Mouse (Mus musculus): ENCODE measurements around the gene Eno2. TPM values are rescaled to one million over a fixed set of nuclear protein-coding genes. Genes with fewer than 3 reads are reported as not detected.
A peak's percentile ranks its signal among the peaks of the same experiment; 100 is the strongest.

Eno2 gene
- polyA plus RNA-seq, 1 experiment from 2014 or later = 9.8 TPM

DNA sequence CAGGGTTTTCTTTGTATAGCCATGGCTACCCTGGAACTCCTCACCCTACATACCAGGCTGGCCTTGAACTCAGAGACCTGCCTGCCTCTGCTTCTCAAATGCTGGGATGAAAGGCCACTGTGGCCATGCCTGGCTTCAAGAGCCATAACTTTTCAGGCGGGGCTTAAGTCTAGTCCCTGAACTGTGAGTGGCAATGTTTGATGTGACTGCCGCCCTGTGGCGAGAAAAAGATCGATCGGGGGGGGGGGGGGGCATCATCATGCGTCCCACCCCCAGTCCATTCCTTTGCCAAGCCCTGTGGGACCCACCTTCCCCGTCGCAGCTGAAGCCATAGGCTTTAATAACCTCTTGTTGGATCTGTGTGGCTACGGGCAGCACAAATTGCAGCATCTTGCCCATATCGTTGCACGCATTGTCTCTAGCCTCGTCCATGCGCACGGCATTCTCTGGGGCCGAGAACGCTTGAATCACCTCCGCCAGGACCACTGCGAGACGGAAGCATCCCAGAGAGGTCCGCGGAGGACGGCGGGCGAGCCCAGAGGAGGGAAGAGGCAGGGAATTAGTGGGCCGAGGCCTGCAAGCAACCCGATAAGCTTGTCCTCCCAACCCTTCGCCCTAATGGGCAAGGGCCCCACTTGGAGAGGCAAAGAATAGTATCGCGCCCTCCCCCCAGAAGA, 29.1 kb downstream of the Eno2 start:
- peaks cover 29% of the 10 kb centered on the region for H3K4me1 ChIP-seq (ENCODE audit: control insufficient read depth, insufficient read depth, low read length)
- H3K9ac ChIP-seq (ENCODE audit: low read length) = peak overlapping the region; percentile 90
- H3K4me3 ChIP-seq (replicated peaks; ENCODE audit: low read length) = peak overlapping the region; percentile 68
- peak overlapping the region; percentile 100 for H3K27ac ChIP-seq (ENCODE audit: low read length)
- peak overlapping the region; percentile 88 for H3K4me2 ChIP-seq (ENCODE audit: low read depth, low read length)
- no peaks in the 10 kb centered on the region for H3K9me3 ChIP-seq (replicated peaks; ENCODE audit: control insufficient read depth, low read length)
- H3K36me3 ChIP-seq (ENCODE audit: control insufficient read depth, insufficient read depth, low read length) = peaks cover 8% of the 10 kb centered on the region
- WGBS = 1% methylated on average over 28 of the region's 29 CpGs
- H3K27me3 ChIP-seq (ENCODE audit: control insufficient read depth, insufficient read depth, low read length) = no peaks in the 10 kb centered on the region
- ATAC-seq (ENCODE audit: insufficient read depth, low FRiP score) = peak; percentile 3

- WGBS = 79% methylated on average over 10 of the region's 10 CpGs
- Histone ChIP-seq H3K9me3 (replicated peaks; ENCODE audit: control insufficient read depth, low read length) (no peaks in the 10 kb centered on the region), H3K27ac (ENCODE audit: low read length) (peak overlapping the region; percentile 100), H3K4me2 (ENCODE audit: low read depth, low read length) (peak overlapping the region; percentile 48; the same call in 1 of the 2 replicates), H3K9ac (ENCODE audit: low read length) (peak overlapping the region; percentile 47), H3K4me1 (ENCODE audit: control insufficient read depth, insufficient read depth, low read length) (peaks cover 23% of the 10 kb centered on the region), H3K27me3 (ENCODE audit: control insufficient read depth, insufficient read depth, low read length) (no peaks in the 10 kb centered on the region), H3K36me3 (ENCODE audit: control insufficient read depth, insufficient read depth, low read length) (peaks cover 8% of the 10 kb centered on the region; the same call in 1 of the 2 replicates), H3K4me3 (replicated peaks; ENCODE audit: low read length) (no peak overlapping the region)
- ATAC-seq (ENCODE audit: insufficient read depth, low FRiP score) = no peak
Measured at GRCm38 (mm10) chr6:124739231-124739796, 30.2 kb downstream of the Eno2 start.

DNA sequence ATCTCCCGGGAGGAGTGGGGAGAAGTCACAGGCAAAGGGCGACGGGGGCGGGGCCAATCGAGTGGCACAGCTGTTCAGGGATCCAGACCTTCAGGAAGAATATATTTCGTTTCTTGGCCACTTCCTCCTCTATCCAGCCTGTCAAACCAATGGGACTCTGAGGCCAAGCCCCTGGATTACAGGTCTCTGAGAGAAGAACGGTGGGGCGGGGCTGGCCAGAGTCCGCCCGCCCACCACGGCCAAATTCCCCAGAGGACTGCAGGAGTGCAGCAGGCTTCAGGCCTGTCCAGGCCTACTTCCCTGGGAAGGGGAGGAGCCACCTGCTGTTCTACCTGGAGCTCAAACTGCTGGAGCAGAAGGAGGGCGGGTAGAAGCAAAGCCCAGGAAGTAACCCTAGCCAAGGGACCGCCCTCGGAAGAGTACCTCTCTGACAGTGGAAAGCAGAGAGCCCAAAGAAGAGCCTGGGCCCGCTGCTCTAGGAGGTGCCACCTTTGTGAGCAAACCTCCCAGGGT, 30.9 kb downstream of the Eno2 start, which contains the start of gene Ptpn6:
Ptpn6 (minus strand) TSS at position 204 of the 513 bp plus-strand sequence.
- Histone ChIP-seq H3K27me3 (ENCODE audit: control insufficient read depth, insufficient read depth, low read length) (no peaks in the 10 kb centered on the region), H3K36me3 (ENCODE audit: control insufficient read depth, insufficient read depth, low read length) (peaks cover 5% of the 10 kb centered on the region; the same call in 1 of the 2 replicates), H3K4me3 (replicated peaks; ENCODE audit: low read length) (peak within 1 kb of the TSS; percentile 29), H3K9ac (ENCODE audit: low read length) (peak within 1 kb of the TSS; percentile 47), H3K27ac (ENCODE audit: low read length) (peak within 1 kb of the TSS; percentile 100), H3K4me1 (ENCODE audit: control insufficient read depth, insufficient read depth, low read length) (peaks cover 23% of the 10 kb centered on the region), H3K9me3 (replicated peaks; ENCODE audit: control insufficient read depth, low read length) (no peaks in the 10 kb centered on the region), H3K4me2 (ENCODE audit: low read depth, low read length) (peak within 1 kb of the TSS; percentile 48)
- ATAC-seq (ENCODE audit: insufficient read depth, low FRiP score) = peak; percentile 80
- WGBS = 21% methylated on average over 15 of the region's 15 CpGs

- H3K27ac ChIP-seq (ENCODE audit: low read length) = no peak overlapping the region
- peaks cover 23% of the 10 kb centered on the region for H3K4me1 ChIP-seq (ENCODE audit: control insufficient read depth, insufficient read depth, low read length)
- no peak overlapping the region for H3K4me3 ChIP-seq (replicated peaks; ENCODE audit: low read length)
- WGBS = 86% methylated on average over 11 of the region's 11 CpGs
- no peaks in the 10 kb centered on the region for H3K9me3 ChIP-seq (replicated peaks; ENCODE audit: control insufficient read depth, low read length)
- no peak overlapping the region for H3K4me2 ChIP-seq (ENCODE audit: low read depth, low read length)
- no peak for ATAC-seq (ENCODE audit: insufficient read depth, low FRiP score)
- H3K27me3 ChIP-seq (ENCODE audit: control insufficient read depth, insufficient read depth, low read length) = no peaks in the 10 kb centered on the region
- H3K36me3 ChIP-seq (ENCODE audit: control insufficient read depth, insufficient read depth, low read length) = no peaks in the 10 kb centered on the region
- no peak overlapping the region for H3K9ac ChIP-seq (ENCODE audit: low read length)
Measured at GRCm38 (mm10) chr6:124737040-124737439, 32.4 kb downstream of the Eno2 start.

GRCm38 (mm10) chr6:124734417-124734816, 35.1 kb downstream of the Eno2 start:
- no peak for ATAC-seq (ENCODE audit: insufficient read depth, low FRiP score)
- Histone ChIP-seq H3K27me3 (ENCODE audit: control insufficient read depth, insufficient read depth, low read length) (no peaks in the 10 kb centered on the region), H3K36me3 (ENCODE audit: control insufficient read depth, insufficient read depth, low read length) (no peaks in the 10 kb centered on the region), H3K4me1 (ENCODE audit: control insufficient read depth, insufficient read depth, low read length) (peaks cover 10% of the 10 kb centered on the region), H3K9ac (ENCODE audit: low read length) (no peak overlapping the region), H3K9me3 (replicated peaks; ENCODE audit: control insufficient read depth, low read length) (no peaks in the 10 kb centered on the region), H3K27ac (ENCODE audit: low read length) (no peak overlapping the region), H3K4me3 (replicated peaks; ENCODE audit: low read length) (no peak overlapping the region), H3K4me2 (ENCODE audit: low read depth, low read length) (no peak overlapping the region)
- WGBS = 87% methylated on average over 3 of the region's 3 CpGs

DNA sequence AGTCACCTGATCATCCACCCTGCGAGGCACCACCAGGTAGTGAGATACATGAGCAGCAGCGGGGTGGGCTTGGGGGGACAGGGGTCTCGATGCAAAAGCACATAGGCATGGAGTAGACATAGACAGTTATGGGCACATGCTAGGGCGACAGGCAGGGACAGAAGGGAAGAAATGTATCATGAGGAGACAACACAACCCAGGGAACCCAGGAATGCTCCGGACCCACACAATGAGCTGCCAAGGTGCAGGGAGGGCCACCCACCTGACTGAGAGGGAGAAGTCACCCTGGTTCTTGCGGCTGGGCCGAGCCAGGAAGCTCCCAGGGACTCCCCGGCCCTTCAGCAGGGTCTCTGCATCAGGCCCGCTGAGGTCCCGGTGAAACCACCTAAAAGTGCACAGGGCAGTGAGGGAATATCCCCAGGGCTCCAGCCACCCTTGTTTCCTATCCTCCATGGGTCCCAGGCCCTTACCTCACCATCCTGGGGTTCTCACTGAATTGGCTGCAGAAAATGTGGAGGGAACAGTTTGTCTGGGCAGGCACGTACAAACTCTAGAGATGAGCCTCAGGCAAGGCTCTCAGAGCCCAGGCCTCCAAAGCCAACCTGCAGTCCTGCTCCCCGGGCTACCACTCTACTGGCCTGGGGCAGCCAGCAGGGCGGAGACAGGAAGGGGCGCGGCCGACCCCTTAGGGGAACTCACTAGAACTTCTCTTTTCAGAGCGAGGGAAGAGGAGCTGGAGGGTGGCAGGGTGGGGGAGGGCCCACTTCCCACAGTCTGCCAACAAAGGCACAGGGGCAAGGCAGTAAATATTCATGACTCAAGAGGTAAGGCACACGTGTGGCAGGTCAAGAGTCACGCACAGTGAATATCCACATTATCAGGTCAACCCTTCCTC, 36.8 kb downstream of the Eno2 start:
- WGBS = 50% methylated on average over 19 of the region's 19 CpGs
- Histone ChIP-seq H3K36me3 (ENCODE audit: control insufficient read depth, insufficient read depth, low read length) (no peaks in the 10 kb centered on the region), H3K4me3 (replicated peaks; ENCODE audit: low read length) (peak overlapping the region; percentile 23), H3K27me3 (ENCODE audit: control insufficient read depth, insufficient read depth, low read length) (no peaks in the 10 kb centered on the region), H3K9me3 (replicated peaks; ENCODE audit: control insufficient read depth, low read length) (no peaks in the 10 kb centered on the region), H3K9ac (ENCODE audit: low read length) (peak overlapping the region; percentile 8), H3K4me1 (ENCODE audit: control insufficient read depth, insufficient read depth, low read length) (no peaks in the 10 kb centered on the region), H3K27ac (ENCODE audit: low read length) (0 out of 2 replicates have a peak overlapping the region, but pooled peaks have one; percentile 31), H3K4me2 (ENCODE audit: low read depth, low read length) (no peak overlapping the region)
- peak; percentile 40; the same call in 1 of the 2 replicates for ATAC-seq (ENCODE audit: insufficient read depth, low FRiP score)

DNA sequence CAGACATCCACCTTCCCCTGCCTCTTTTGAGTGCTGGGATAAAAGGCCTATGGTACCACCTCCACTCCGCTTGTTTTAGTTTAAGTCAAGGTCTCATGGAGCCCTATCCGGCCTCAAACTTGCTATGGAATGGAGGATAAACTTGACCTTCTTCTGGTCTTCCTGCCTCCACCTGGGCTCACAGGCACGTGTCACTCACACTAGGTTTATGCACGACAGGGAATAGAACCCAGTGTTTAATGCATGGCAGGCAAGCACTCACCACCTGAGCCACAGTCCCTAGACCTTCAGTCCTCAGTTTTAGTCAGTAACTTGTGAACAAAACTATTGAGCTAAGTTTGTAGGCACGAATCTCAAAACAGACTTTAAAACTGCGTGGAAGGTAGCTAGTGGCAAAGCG, 38.4 kb downstream of the Eno2 start:
- Histone ChIP-seq H3K36me3 (ENCODE audit: control insufficient read depth, insufficient read depth, low read length) (no peaks in the 10 kb centered on the region), H3K4me2 (ENCODE audit: low read depth, low read length) (no peak overlapping the region), H3K4me3 (replicated peaks; ENCODE audit: low read length) (no peak overlapping the region), H3K9me3 (replicated peaks; ENCODE audit: control insufficient read depth, low read length) (no peaks in the 10 kb centered on the region), H3K27me3 (ENCODE audit: control insufficient read depth, insufficient read depth, low read length) (no peaks in the 10 kb centered on the region), H3K4me1 (ENCODE audit: control insufficient read depth, insufficient read depth, low read length) (no peaks in the 10 kb centered on the region), H3K9ac (ENCODE audit: low read length) (no peak overlapping the region), H3K27ac (ENCODE audit: low read length) (no peak overlapping the region)
- 81% methylated on average over 7 of the region's 7 CpGs for WGBS
- no peak for ATAC-seq (ENCODE audit: insufficient read depth, low FRiP score)

GRCm38 (mm10) chr6:124729850-124730705, 39.4 kb downstream of the Eno2 start:
- H3K27ac ChIP-seq (ENCODE audit: low read length) = no peak overlapping the region
- WGBS = 79% methylated on average over 8 of the region's 8 CpGs
- no peaks in the 10 kb centered on the region for H3K27me3 ChIP-seq (ENCODE audit: control insufficient read depth, insufficient read depth, low read length)
- H3K9me3 ChIP-seq (replicated peaks; ENCODE audit: control insufficient read depth, low read length) = no peaks in the 10 kb centered on the region
- no peak for ATAC-seq (ENCODE audit: insufficient read depth, low FRiP score)
- H3K36me3 ChIP-seq (ENCODE audit: control insufficient read depth, insufficient read depth, low read length) = no peaks in the 10 kb centered on the region
- H3K9ac ChIP-seq (ENCODE audit: low read length) = no peak overlapping the region
- no peaks in the 10 kb centered on the region for H3K4me1 ChIP-seq (ENCODE audit: control insufficient read depth, insufficient read depth, low read length)
- H3K4me3 ChIP-seq (replicated peaks; ENCODE audit: low read length) = no peak overlapping the region
- no peak overlapping the region for H3K4me2 ChIP-seq (ENCODE audit: low read depth, low read length)
